Mouse (Mus musculus): ENCODE measurements around the gene Wsb2.
"Not testable (repeated sequence)": the region's sequence is repeated elsewhere in the genome, so short reads cannot be mapped to it uniquely, and the experiment has no call there.

The Wsb2 gene

GRCm38 (mm10) chr5:117357129-117357477, at the start of gene Wsb2:
Gene Wsb2 (plus strand): TSS chr5:117357304.
- DNase-seq (ENCODE audit: extremely low read depth, low read depth, low spot score) = no peak

GRCm38 (mm10) chr5:117307699-117308098, 49.4 kb upstream of the Wsb2 start:
- no peak for DNase-seq (ENCODE audit: extremely low read depth, low read depth, low spot score)

DNA sequence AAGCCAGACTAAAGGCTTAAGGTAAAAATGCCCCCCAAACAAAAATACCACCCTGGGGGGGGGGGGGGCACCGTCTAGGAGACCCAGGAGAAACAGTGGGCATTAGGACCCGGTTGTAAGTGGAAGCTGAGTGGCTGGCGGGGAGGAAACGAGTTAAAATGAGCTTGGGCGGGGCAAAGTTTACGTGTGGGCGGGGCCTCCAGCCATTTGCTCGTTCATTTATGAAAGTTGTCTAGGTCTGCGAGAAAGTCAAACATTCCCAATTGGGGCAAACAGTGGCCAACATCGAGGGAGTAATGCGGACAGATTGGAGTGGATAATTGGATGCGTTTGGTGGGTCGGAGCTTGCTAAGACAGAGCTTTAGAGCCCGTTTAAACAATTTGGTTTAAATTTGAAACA, 43.7 kb upstream of the Wsb2 start:
- DNase-seq (ENCODE audit: extremely low read depth, low read depth, low spot score) = no peak

GRCm38 (mm10) chr5:117313909-117314308, 43.2 kb upstream of the Wsb2 start:
- DNase-seq (ENCODE audit: extremely low read depth, low read depth, low spot score) = no peak

GRCm38 (mm10) chr5:117314587-117315428, 42.3 kb upstream of the Wsb2 start:
- DNase-seq (ENCODE audit: extremely low read depth, low read depth, low spot score) = no peak

GRCm38 (mm10) chr5:117318741-117319629, 38.1 kb upstream of the Wsb2 start, which contains the start of gene Vsig10:
Gene Vsig10 (plus strand): TSS chr5:117319083.
- DNase-seq (ENCODE audit: extremely low read depth, low read depth, low spot score) = no peak

- no peak for DNase-seq (ENCODE audit: extremely low read depth, low read depth, low spot score)
Observed at GRCm38 (mm10) chr5:117323751-117324150, 33.4 kb upstream of the Wsb2 start.

DNA sequence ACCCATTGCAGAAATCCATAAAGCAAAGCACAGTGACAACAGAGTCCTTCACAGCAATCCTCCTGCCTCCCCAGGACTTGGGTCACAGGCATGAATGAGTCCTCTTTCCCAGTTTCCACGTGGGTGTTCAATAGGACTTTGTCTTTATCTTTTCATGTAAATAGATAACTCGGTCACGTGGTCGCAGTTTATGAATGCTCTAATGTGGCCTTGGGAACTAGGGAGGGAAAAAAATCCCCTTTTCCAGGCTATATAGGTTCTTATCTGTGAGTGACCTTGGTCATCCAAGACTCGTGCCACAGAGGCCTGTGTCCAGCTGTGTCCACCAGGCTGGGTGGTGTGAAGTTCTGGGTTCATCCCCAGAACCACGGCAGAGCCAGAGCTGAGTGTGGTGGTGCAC, 30.7 kb upstream of the Wsb2 start:
- no peak for DNase-seq (ENCODE audit: extremely low read depth, low read depth, low spot score)

DNA sequence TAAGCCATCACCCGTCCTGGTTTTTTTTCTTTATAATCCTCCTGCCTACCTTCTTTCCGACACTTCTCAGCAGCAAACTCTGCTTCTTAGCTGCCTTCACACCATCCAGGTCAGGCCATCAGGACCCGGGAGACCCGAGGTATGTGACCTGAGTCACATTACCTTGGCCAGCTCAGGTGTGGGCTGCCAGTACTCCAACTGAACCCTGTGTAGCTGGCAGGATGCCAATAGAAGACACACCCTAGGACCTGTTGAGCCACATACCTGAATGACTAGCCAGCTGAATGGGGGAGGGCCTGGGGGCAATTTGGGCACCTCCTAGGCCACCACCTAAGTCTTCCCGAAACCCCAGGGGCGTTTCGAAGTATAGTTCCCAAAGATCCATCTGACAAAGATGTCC, 26.6 kb upstream of the Wsb2 start:
- DNase-seq (ENCODE audit: extremely low read depth, low read depth, low spot score) = no peak

- DNase-seq (ENCODE audit: extremely low read depth, low read depth, low spot score) = no peak
Observed at GRCm38 (mm10) chr5:117337999-117338398, 19.1 kb upstream of the Wsb2 start.

DNA sequence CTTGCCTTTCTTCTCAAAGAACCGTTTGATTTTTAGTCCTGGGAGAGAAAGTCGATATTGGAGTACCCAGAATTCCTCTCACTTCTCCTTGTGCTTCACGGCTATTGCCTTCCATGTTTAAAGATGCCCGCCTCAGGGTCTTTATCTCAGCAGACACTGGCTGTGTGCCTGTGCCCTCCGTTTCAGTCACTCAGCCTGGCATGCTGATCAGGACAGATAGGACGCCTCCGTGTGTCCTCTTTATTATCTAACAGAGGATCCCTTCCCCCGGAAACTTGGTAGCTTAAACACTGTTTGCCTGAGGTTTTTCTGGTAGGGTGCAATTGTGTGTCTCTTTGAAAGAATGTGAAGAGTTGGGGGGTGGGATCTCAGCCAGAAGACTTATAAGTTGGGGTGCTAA, 18.6 kb upstream of the Wsb2 start:
- no peak for DNase-seq (ENCODE audit: extremely low read depth, low read depth, low spot score)

- DNase-seq (ENCODE audit: extremely low read depth, low read depth, low spot score) = no peak
Observed at GRCm38 (mm10) chr5:117340081-117340480, 17.0 kb upstream of the Wsb2 start.

DNA sequence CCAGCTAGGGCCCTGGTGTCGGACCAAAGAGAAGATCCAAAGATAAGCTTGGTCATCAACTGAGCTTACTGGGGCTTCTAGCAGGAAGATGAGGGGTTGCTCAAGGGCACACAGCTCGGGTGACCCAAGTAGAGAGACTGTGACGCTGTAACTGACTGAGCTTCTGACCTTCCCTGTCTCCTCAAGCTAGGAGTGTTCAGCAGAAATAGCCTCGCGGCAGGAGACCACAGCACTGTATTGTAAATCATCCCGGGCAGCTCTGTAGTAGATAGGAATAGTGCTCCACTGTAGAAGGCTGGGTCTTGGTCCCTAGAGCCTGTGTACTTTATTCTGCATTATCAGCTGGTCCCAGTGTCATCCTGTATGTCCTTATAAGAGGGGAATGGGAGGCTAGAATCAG, 15.2 kb upstream of the Wsb2 start:
- DNase-seq (ENCODE audit: extremely low read depth, low read depth, low spot score) = no peak

DNA sequence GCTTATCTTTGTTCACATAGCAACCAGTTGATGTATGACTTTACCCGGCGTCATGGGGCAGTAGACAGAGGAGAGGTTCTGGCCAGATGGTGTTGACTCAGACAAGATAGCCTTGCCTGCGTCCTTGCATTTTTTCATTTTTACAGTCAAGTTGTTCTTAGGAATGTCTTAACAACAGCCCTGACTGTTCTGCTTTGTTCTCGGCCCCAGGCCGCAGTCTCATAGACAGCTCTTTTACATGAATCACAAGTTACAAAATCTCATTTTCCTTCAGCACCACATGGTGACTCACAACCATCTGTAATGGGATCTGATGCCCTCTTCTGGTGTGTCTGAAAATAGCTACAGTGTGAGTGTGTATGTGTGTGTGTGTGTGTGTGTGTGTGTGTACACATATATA, 12.6 kb upstream of the Wsb2 start:
- not testable (repeated sequence) for DNase-seq (ENCODE audit: extremely low read depth, low read depth, low spot score)

DNA sequence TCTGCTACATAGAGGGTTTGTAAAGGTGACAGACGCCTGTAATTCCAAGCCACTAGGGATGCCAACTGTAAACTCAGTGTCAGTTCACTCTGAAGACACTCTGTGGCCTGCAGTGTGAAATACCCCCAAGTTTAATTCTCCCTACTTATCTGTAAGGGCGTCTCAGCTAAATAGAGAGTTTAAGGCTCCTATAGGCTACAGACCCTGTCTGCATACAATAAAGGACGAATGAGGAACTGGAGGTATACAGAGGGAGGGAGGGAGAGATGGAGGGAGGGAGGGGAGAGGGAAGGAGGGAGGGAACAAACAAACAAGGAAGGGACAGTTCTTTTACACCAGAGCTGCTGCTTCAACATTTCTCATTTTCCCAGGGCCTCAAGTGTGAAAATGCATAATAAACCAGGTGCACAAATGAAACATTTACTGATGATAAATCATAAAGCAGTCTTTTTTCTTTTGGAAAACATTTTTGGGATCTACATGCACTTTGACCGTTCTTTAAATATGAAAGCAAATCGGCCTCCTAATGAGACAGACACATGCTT, 11.6 kb upstream of the Wsb2 start:
- no peak for DNase-seq (ENCODE audit: extremely low read depth, low read depth, low spot score)

- DNase-seq (ENCODE audit: extremely low read depth, low read depth, low spot score) = no peak
Observed at GRCm38 (mm10) chr5:117346281-117346680, 10.8 kb upstream of the Wsb2 start.

DNA sequence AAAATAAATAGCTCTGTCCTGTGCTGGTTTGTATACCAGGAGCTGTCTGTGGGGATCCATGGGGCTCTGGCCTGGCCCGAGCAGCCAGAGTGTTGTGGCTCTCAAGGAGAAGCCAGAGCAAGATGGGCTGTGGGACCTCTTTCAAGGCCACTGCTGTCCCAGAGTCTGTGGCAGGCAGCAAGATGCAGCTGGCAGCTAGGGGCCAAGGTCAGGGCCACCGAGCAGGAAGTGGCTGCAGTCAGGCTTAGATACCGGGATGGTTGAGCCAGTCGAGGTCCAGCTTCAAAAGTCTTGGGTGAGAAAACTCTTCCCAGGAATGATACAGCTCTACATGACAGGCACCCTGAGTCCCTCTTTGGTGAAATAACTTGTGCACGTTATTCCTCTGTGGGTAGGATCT, 10.1 kb upstream of the Wsb2 start:
- DNase-seq (ENCODE audit: extremely low read depth, low read depth, low spot score) = no peak

- DNase-seq (ENCODE audit: extremely low read depth, low read depth, low spot score) = no peak
Observed at GRCm38 (mm10) chr5:117347838-117348237, 9.3 kb upstream of the Wsb2 start.

DNA sequence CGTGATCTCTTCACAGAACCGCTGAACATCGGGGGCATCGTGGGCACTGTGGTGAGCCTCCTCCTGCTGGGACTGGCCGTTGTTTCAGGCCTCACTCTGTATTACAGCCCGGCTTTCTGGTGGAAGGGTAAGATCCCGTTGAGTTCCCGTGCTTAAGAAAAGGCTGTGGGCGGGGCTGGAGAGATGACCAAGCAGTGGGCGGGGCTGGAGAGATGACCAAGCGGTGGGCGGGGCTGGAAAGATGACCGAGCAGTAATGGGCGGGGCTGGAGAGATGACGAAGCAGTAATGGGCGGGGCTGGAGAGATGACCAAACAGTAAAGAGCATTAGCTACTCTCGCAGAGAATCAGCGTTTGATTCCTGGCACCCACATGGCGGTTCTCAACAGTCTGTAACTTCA, 8.8 kb upstream of the Wsb2 start:
- DNase-seq (ENCODE audit: extremely low read depth, low read depth, low spot score) = no peak

DNA sequence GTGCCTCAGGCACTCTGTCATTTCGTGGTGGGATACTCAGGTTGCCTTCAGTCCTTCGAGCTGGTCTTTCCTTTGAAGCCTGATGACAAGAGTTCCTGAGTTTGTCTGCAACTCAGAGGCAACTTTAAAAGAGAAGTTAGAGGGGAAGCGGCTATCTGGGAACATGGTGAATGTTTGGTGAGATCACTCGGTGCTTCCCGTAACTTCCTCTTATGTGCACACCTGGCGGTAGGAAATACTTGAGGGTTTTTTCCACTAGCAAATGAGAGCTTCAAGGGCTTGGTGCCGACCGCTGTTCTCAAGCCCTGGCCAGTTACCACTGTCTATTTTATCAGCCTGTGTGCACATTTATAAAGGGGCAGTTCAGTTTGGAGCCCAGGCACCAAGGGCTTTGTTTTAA, 3.0 kb upstream of the Wsb2 start:
- no peak for DNase-seq (ENCODE audit: extremely low read depth, low read depth, low spot score)

GRCm38 (mm10) chr5:117355648-117356303, 1.3 kb upstream of the Wsb2 start:
- no peak for DNase-seq (ENCODE audit: extremely low read depth, low read depth, low spot score)

Measured in fat pad, adult 2 months (tissue).